Mouse (Mus musculus): ENCODE measurements at regions not wholly inside any gene's neighbourhood (a gene's known extent, or its start where the extent isn't known, plus 50 kb on each side); places are given as distances from the start of the nearest gene placed in this dataset.
A peak's percentile ranks its signal among the peaks of the same experiment; 100 is the strongest.

- peak; percentile 12 for DNase-seq (ENCODE audit: extremely low read depth)
- dilution Hi-C loops (cut with MboI; ENCODE audit: extremely low pct_ligation_motif_present, extremely low pct_unique_long_range_greater_than_20kb, low sequenced_read_pairs) = no loop called here
- Histone ChIP-seq H3K4me2 (ENCODE audit: insufficient read depth, low read depth, poor library complexity, severe bottlenecking) (peak overlapping the region; percentile 82), H3K36me3 (replicated peaks in 1 of 2; ENCODE audit: control insufficient read depth in 1 of 2, insufficient read depth in 1 of 2, low read length in 1 of 2) (no peaks in the 10 kb centered on the region), H3K27me3 (replicated peaks) (no peaks in the 10 kb centered on the region), H3K4me3 (replicated peaks in 1 of 3; ENCODE audit: low read depth in 2 of 3, low read length in 2 of 3, poor library complexity in 1 of 3) (peak overlapping the region in 2 of 3 experiments; percentile 48 to 56), H3K4me1 (ENCODE audit: control insufficient read depth in 1 of 2, insufficient read depth in 2 of 2) (peaks cover 0 to 3% of the 10 kb centered on the region in 2 experiments; a peak in 1 of 4 replicates), H3K9ac (ENCODE audit: insufficient read depth, low read depth) (0 out of 2 replicates have a peak overlapping the region, but pooled peaks have one; percentile 6), H3K9me3 (replicated peaks; ENCODE audit: low read length) (no peaks in the 10 kb centered on the region), H3K79me2 (replicated peaks; ENCODE audit: control insufficient read depth, extremely low read depth, insufficient read depth, poor library complexity, severe bottlenecking) (no peaks in the 10 kb centered on the region; the same call in 1 of the 2 replicates), H3K27ac (ENCODE audit: insufficient read depth, low read depth) (no peak overlapping the region)
- in situ Hi-C loops (cut with MboI; ENCODE audit: low pct_ligation_motif_present, low pct_unique_long_range_greater_than_20kb, low sequenced_read_pairs) = no loop called here
- TF ChIP-seq ZNF384 (IDR thresholded peaks at IDR 0.05; ENCODE audit: low read depth, low read length) (peak; percentile 93), TBP (conservative IDR thresholded peaks at IDR 0.05; ENCODE audit: low read depth, low read length) (no peak)
Observed at GRCm38 (mm10) chr2:74300885-74301451, 278.3 kb downstream of the Lnpk start.

GRCm38 (mm10) chr2:74300366-74300791, 278.9 kb downstream of the Lnpk start:
- H3K36me3 ChIP-seq (replicated peaks in 1 of 2; ENCODE audit: control insufficient read depth in 1 of 2, insufficient read depth in 1 of 2, low read length in 1 of 2) = no peaks in the 10 kb centered on the region
- TF ChIP-seq CHD2 (IDR thresholded peaks at IDR 0.05; ENCODE audit: low read length) (peak; percentile 91), CTCF (conservative IDR thresholded peaks at IDR 0.05 in 1 of 2, IDR thresholded peaks at IDR 0.05 in 1 of 2; ENCODE audit: low read depth in 2 of 2, low read length in 2 of 2) (peak; percentile 63 to 84), RAD21 (IDR thresholded peaks at IDR 0.05; ENCODE audit: low read depth, low read length) (peak; percentile 76), MXI1 (IDR thresholded peaks at IDR 0.05; ENCODE audit: low read depth, low read length) (no peak), BHLHE40 (IDR thresholded peaks at IDR 0.05; ENCODE audit: low read depth, low read length) (peak; percentile 33; the same call in 1 of the 2 replicates), JUN (IDR thresholded peaks at IDR 0.05; ENCODE audit: insufficient read depth, low read depth, low read length) (no peak), NELFE (IDR thresholded peaks at IDR 0.05; ENCODE audit: low read depth, low read length) (no peak), MAX (IDR thresholded peaks at IDR 0.05; ENCODE audit: low read length) (0 out of 2 replicates have a peak, but pooled peaks have one; percentile 18), ZNF384 (IDR thresholded peaks at IDR 0.05; ENCODE audit: low read depth, low read length) (peak; percentile 81; the same call in 1 of the 2 replicates), SMC3 (IDR thresholded peaks at IDR 0.05; ENCODE audit: low read depth, low read length) (peak; percentile 71)
- no peaks in the 10 kb centered on the region for H3K27me3 ChIP-seq (replicated peaks)
- H3K4me2 ChIP-seq (ENCODE audit: insufficient read depth, low read depth, poor library complexity, severe bottlenecking) = peak overlapping the region; percentile 82
- H3K4me3 ChIP-seq (replicated peaks in 1 of 3; ENCODE audit: low read depth in 2 of 3, low read length in 2 of 3, poor library complexity in 1 of 3) = peak overlapping the region; percentile 48 to 56 (median 52)
- in situ Hi-C loops (cut with MboI; ENCODE audit: low pct_ligation_motif_present, low pct_unique_long_range_greater_than_20kb, low sequenced_read_pairs) = no loop called here
- 0 out of 2 replicates have a peak overlapping the region, but pooled peaks have one; percentile 6 for H3K9ac ChIP-seq (ENCODE audit: insufficient read depth, low read depth)
- no peaks in the 10 kb centered on the region for H3K9me3 ChIP-seq (replicated peaks; ENCODE audit: low read length)
- dilution Hi-C loops (cut with MboI; ENCODE audit: extremely low pct_ligation_motif_present, extremely low pct_unique_long_range_greater_than_20kb, low sequenced_read_pairs) = no loop called here
- peak; percentile 86 for DNase-seq (ENCODE audit: extremely low read depth)
- peaks cover 0 to 3% of the 10 kb centered on the region in 2 experiments; a peak in 1 of 4 replicates for H3K4me1 ChIP-seq (ENCODE audit: control insufficient read depth in 1 of 2, insufficient read depth in 2 of 2)
- no peak overlapping the region for H3K27ac ChIP-seq (ENCODE audit: insufficient read depth, low read depth)
- H3K79me2 ChIP-seq (replicated peaks; ENCODE audit: control insufficient read depth, extremely low read depth, insufficient read depth, poor library complexity, severe bottlenecking) = no peaks in the 10 kb centered on the region; the same call in 1 of the 2 replicates

GRCm38 (mm10) chr2:74292641-74293040, 286.6 kb downstream of the Lnpk start:
- in situ Hi-C loops (cut with MboI; ENCODE audit: low pct_ligation_motif_present, low pct_unique_long_range_greater_than_20kb, low sequenced_read_pairs) (loop anchor here (10.0 kb wide), 1 partner anchor 372 kb away; the partner anchor contains the start of gene Hoxd13), dilution Hi-C loops (cut with MboI; ENCODE audit: extremely low pct_ligation_motif_present, extremely low pct_unique_long_range_greater_than_20kb, low sequenced_read_pairs) (no loop called here)

More at GRCm38 (mm10) chr2:74292641-74293040, 286.6 kb downstream of the Lnpk start:
- H3K9me3 ChIP-seq (replicated peaks; ENCODE audit: low read length) = peaks cover 3% of the 10 kb centered on the region
- DNase-seq (ENCODE audit: extremely low read depth) = no peak
- TF ChIP-seq NRF1 (IDR thresholded peaks at IDR 0.05; ENCODE audit: low read depth, low read length) = no peak
- TF ChIP-seq TBP (conservative IDR thresholded peaks at IDR 0.05; ENCODE audit: low read depth, low read length) = no peak
- no peak for TF ChIP-seq CTCF (conservative IDR thresholded peaks at IDR 0.05 in 1 of 2, IDR thresholded peaks at IDR 0.05 in 1 of 2; ENCODE audit: low read depth in 2 of 2, low read length in 2 of 2)
- no peak for TF ChIP-seq TCF12 (IDR thresholded peaks at IDR 0.05; ENCODE audit: low read depth, low read length)
- TF ChIP-seq MEF2A (IDR thresholded peaks at IDR 0.05; ENCODE audit: borderline replicate concordance, low read depth, low read length) = no peak
- no peak for TF ChIP-seq ZMIZ1 (IDR thresholded peaks at IDR 0.05; ENCODE audit: low read depth, low read length)
- no peak for TF ChIP-seq SMC3 (IDR thresholded peaks at IDR 0.05; ENCODE audit: low read depth, low read length)
- no peak for TF ChIP-seq POLR2A (IDR thresholded peaks at IDR 0.05; ENCODE audit: low read depth, low read length)
- no peak for TF ChIP-seq POLR2AphosphoS2 (IDR thresholded peaks at IDR 0.05; ENCODE audit: low read depth, low read length)
- TF ChIP-seq ZKSCAN1 (IDR thresholded peaks at IDR 0.05; ENCODE audit: borderline replicate concordance, low read depth, low read length) = no peak
- H3K4me2 ChIP-seq (ENCODE audit: insufficient read depth, low read depth, poor library complexity, severe bottlenecking) = no peak overlapping the region
- 0 out of 2 replicates have a peak, but pooled peaks cover 2% of the 10 kb centered on the region for H3K79me2 ChIP-seq (replicated peaks; ENCODE audit: control insufficient read depth, extremely low read depth, insufficient read depth, poor library complexity, severe bottlenecking)
- H3K27me3 ChIP-seq (replicated peaks) = no peaks in the 10 kb centered on the region
- H3K36me3 ChIP-seq (replicated peaks in 1 of 2; ENCODE audit: control insufficient read depth in 1 of 2, insufficient read depth in 1 of 2, low read length in 1 of 2) = no peaks in the 10 kb centered on the region
- no peak overlapping the region for H3K4me3 ChIP-seq (replicated peaks in 1 of 3; ENCODE audit: low read depth in 2 of 3, low read length in 2 of 3, poor library complexity in 1 of 3)
- H3K9ac ChIP-seq (ENCODE audit: insufficient read depth, low read depth) = no peak overlapping the region
- H3K4me1 ChIP-seq (ENCODE audit: control insufficient read depth in 1 of 2, insufficient read depth in 2 of 2) = peaks cover 0 to 23% of the 10 kb centered on the region in 2 experiments; a peak in 2 of 4 replicates
- H3K27ac ChIP-seq (ENCODE audit: insufficient read depth, low read depth) = no peak overlapping the region
